Mouse (Mus musculus) heart, embryonic 12.5 days (tissue): ENCODE data around the gene Tgfb1. TPM values are rescaled to one million over a fixed set of nuclear protein-coding genes. Genes with fewer than 3 reads are reported as not detected.
A peak's percentile ranks its signal among the peaks of the same experiment; 100 is the strongest.

Experiments
- ATAC-seq: fragments of 200-750 bp; cut with Nextera tagmentation; 2 replicates; pipeline ENCODE4 v1.8.0; 2017; ENCODE audit warnings: moderate TSS enrichment, moderate library complexity; ENCODE audit not compliant: insufficient number of reproducible peaks, low FRiP score
- H3K27ac ChIP-seq: fragments of 300-500 bp; sonication (generic); 2 replicates; pipeline ENCODE4 v1.5.1; 2016; ENCODE audit warnings: mild to moderate bottlenecking, moderate library complexity; ENCODE audit not compliant: poor library complexity, severe bottlenecking
- H3K27me3 ChIP-seq: fragments of 300-500 bp; sonication (generic); replicated peaks from 2 replicates; pipeline ENCODE4 v1.6.1; 2016; ENCODE audit warnings: mild to moderate bottlenecking, moderate library complexity
- H3K36me3 ChIP-seq: fragments of 300-500 bp; sonication (generic); 2 replicates; pipeline ENCODE4 v1.6.1; 2016; ENCODE audit warnings: mild to moderate bottlenecking, moderate library complexity
- H3K4me1 ChIP-seq: fragments of 300-500 bp; sonication (generic); replicated peaks from 2 replicates; pipeline ENCODE4 v1.6.1; 2016; ENCODE audit warnings: mild to moderate bottlenecking
- H3K4me2 ChIP-seq: fragments of 300-500 bp; sonication (generic); 2 replicates; pipeline ENCODE4 v1.6.1; 2016; ENCODE audit warnings: mild to moderate bottlenecking, moderate library complexity
- H3K4me3 ChIP-seq: fragments of 300-500 bp; sonication (generic); 2 replicates; pipeline ENCODE4 v1.5.1; 2016; ENCODE audit warnings: mild to moderate bottlenecking
- H3K9ac ChIP-seq: fragments of 300-500 bp; sonication (generic); 2 replicates; pipeline ENCODE4 v1.6.1; 2016; ENCODE audit warnings: mild to moderate bottlenecking, moderate library complexity
- H3K9me3 ChIP-seq: fragments of 300-500 bp; sonication (generic); replicated peaks from 2 replicates; pipeline ENCODE4 v1.6.1; 2016; ENCODE audit warnings: mild to moderate bottlenecking, moderate library complexity
- WGBS: fragments of 180-500 bp; shearing (Covaris S2); methylation state at CpG from one replicate; pipeline ENCODE4 v1.1.7; 2016; 5-methylcytosine and 5-hydroxymethylcytosine counted together
- polyA plus RNA-seq: library from polyadenylated mRNA; unstranded; fragments of >200 nt; fragmentation: Nextera tagmentation; extraction: Ambion mirVana; gene quantifications from 2 replicates; pipeline ENCODE4 v1.2.1, GENCODE M21; 2016

Gene Tgfb1
- polyA plus RNA-seq, 1 experiment from 2014 or later = 5.1 TPM

GRCm38 (mm10) chr7:25705801-25706251, 19.0 kb downstream of the Tgfb1 start:
- Histone ChIP-seq H3K4me2 (no peak overlapping the region), H3K9me3 (peaks cover 10% of the 10 kb centered on the region; the same call in 1 of the 2 replicates), H3K4me3 (no peak overlapping the region), H3K27ac (peak overlapping the region; percentile 62), H3K36me3 (peaks cover 16% of the 10 kb centered on the region), H3K9ac (no peak overlapping the region), H3K4me1 (peaks cover 65% of the 10 kb centered on the region), H3K27me3 (no peaks in the 10 kb centered on the region)
- ATAC-seq = no peak
- 48% methylated on average over 6 of the region's 6 CpGs for WGBS

GRCm38 (mm10) chr7:25706578-25707170, 19.9 kb downstream of the Tgfb1 start:
- no peak overlapping the region for H3K9ac ChIP-seq
- peaks cover 8% of the 10 kb centered on the region for H3K36me3 ChIP-seq
- WGBS = 38% methylated on average over 7 of the region's 7 CpGs
- no peak overlapping the region for H3K4me3 ChIP-seq
- no peak for ATAC-seq
- H3K9me3 ChIP-seq = peaks cover 7% of the 10 kb centered on the region; the same call in 1 of the 2 replicates
- no peaks in the 10 kb centered on the region for H3K27me3 ChIP-seq
- no peak overlapping the region for H3K4me2 ChIP-seq
- H3K4me1 ChIP-seq = peaks cover 73% of the 10 kb centered on the region
- H3K27ac ChIP-seq = peak overlapping the region; percentile 62

GRCm38 (mm10) chr7:25707581-25708292, 20.9 kb downstream of the Tgfb1 start:
- WGBS = 47% methylated on average over 15 of the region's 15 CpGs
- Histone ChIP-seq H3K27ac (peak overlapping the region; percentile 62), H3K4me3 (no peak overlapping the region), H3K4me1 (peaks cover 84% of the 10 kb centered on the region), H3K4me2 (peak overlapping the region; percentile 17), H3K36me3 (peaks cover 5% of the 10 kb centered on the region), H3K9me3 (no peaks in the 10 kb centered on the region), H3K9ac (peak overlapping the region; percentile 34; the same call in 1 of the 2 replicates), H3K27me3 (no peaks in the 10 kb centered on the region)
- ATAC-seq = peak; percentile 30

GRCm38 (mm10) chr7:25709961-25710360, 23.2 kb downstream of the Tgfb1 start:
- Histone ChIP-seq H3K4me2 (peak overlapping the region; percentile 60), H3K27me3 (no peaks in the 10 kb centered on the region), H3K9me3 (no peaks in the 10 kb centered on the region), H3K4me1 (peaks cover 66% of the 10 kb centered on the region), H3K36me3 (peaks cover 28% of the 10 kb centered on the region), H3K27ac (peak overlapping the region; percentile 79), H3K9ac (peak overlapping the region; percentile 66), H3K4me3 (peak overlapping the region; percentile 21; the same call in 1 of the 2 replicates)
- 17% methylated on average over 12 of the region's 12 CpGs for WGBS
- ATAC-seq = no peak

- peak overlapping the region; percentile 60 for H3K4me2 ChIP-seq
- H3K36me3 ChIP-seq = peaks cover 34% of the 10 kb centered on the region
- no peaks in the 10 kb centered on the region for H3K9me3 ChIP-seq
- peak; percentile 40 for ATAC-seq
- WGBS = 3% methylated on average over 6 of the region's 7 CpGs
- H3K9ac ChIP-seq = peak overlapping the region; percentile 66
- H3K4me3 ChIP-seq = peak overlapping the region; percentile 21
- H3K27ac ChIP-seq = peak overlapping the region; percentile 79
- H3K27me3 ChIP-seq = no peaks in the 10 kb centered on the region
- peaks cover 60% of the 10 kb centered on the region for H3K4me1 ChIP-seq
Measured at GRCm38 (mm10) chr7:25710519-25711130, 23.8 kb downstream of the Tgfb1 start.

- peaks cover 40% of the 10 kb centered on the region for H3K36me3 ChIP-seq
- no peak overlapping the region for H3K4me2 ChIP-seq
- 52% methylated on average over 5 of the region's 5 CpGs for WGBS
- no peak overlapping the region for H3K9ac ChIP-seq
- H3K4me3 ChIP-seq = no peak overlapping the region
- no peaks in the 10 kb centered on the region for H3K27me3 ChIP-seq
- no peak for ATAC-seq
- H3K4me1 ChIP-seq = peaks cover 54% of the 10 kb centered on the region
- H3K27ac ChIP-seq = peak overlapping the region; percentile 79
- H3K9me3 ChIP-seq = no peaks in the 10 kb centered on the region
Measured at GRCm38 (mm10) chr7:25711165-25711564, 24.4 kb downstream of the Tgfb1 start.

GRCm38 (mm10) chr7:25711731-25712197, 25.0 kb downstream of the Tgfb1 start:
- Histone ChIP-seq H3K27ac (peak overlapping the region; percentile 79), H3K36me3 (peaks cover 43% of the 10 kb centered on the region), H3K4me1 (peaks cover 48% of the 10 kb centered on the region), H3K4me2 (peak overlapping the region; percentile 4; the same call in 1 of the 2 replicates), H3K4me3 (no peak overlapping the region), H3K27me3 (no peaks in the 10 kb centered on the region), H3K9ac (peak overlapping the region; percentile 48; the same call in 1 of the 2 replicates), H3K9me3 (no peaks in the 10 kb centered on the region)
- 4% methylated on average over 7 of the region's 7 CpGs for WGBS
- peak; percentile 67 for ATAC-seq

- no peak overlapping the region for H3K4me3 ChIP-seq
- no peaks in the 10 kb centered on the region for H3K9me3 ChIP-seq
- peaks cover 42% of the 10 kb centered on the region for H3K4me1 ChIP-seq
- H3K9ac ChIP-seq = no peak overlapping the region
- peak overlapping the region; percentile 79 for H3K27ac ChIP-seq
- H3K27me3 ChIP-seq = no peaks in the 10 kb centered on the region
- WGBS = 84% methylated on average over 9 of the region's 9 CpGs
- no peak for ATAC-seq
- H3K4me2 ChIP-seq = no peak overlapping the region
- peaks cover 43% of the 10 kb centered on the region for H3K36me3 ChIP-seq
Measured at GRCm38 (mm10) chr7:25712801-25713200, 26.0 kb downstream of the Tgfb1 start.

GRCm38 (mm10) chr7:25714581-25714980, 27.8 kb downstream of the Tgfb1 start:
- 87% methylated on average over 8 of the region's 8 CpGs for WGBS

GRCm38 (mm10) chr7:25715731-25716271, 29.0 kb downstream of the Tgfb1 start:
- peaks cover 34% of the 10 kb centered on the region for H3K4me1 ChIP-seq
- H3K27me3 ChIP-seq = no peaks in the 10 kb centered on the region
- H3K4me3 ChIP-seq = no peak overlapping the region
- H3K27ac ChIP-seq = no peak overlapping the region
- H3K9me3 ChIP-seq = no peaks in the 10 kb centered on the region
- peaks cover 50% of the 10 kb centered on the region for H3K36me3 ChIP-seq
- H3K4me2 ChIP-seq = no peak overlapping the region
- ATAC-seq = no peak
- WGBS = 93% methylated on average over 22 of the region's 22 CpGs
- H3K9ac ChIP-seq = no peak overlapping the region

More at GRCm38 (mm10) chr7:25714581-25714980, 27.8 kb downstream of the Tgfb1 start:
- Histone ChIP-seq H3K27ac (no peak overlapping the region), H3K9ac (no peak overlapping the region), H3K9me3 (no peaks in the 10 kb centered on the region), H3K4me2 (no peak overlapping the region), H3K4me1 (peaks cover 46% of the 10 kb centered on the region), H3K27me3 (no peaks in the 10 kb centered on the region), H3K4me3 (no peak overlapping the region), H3K36me3 (peaks cover 43% of the 10 kb centered on the region)
- ATAC-seq = no peak

GRCm38 (mm10) chr7:25717478-25717877, 30.7 kb downstream of the Tgfb1 start:
- Histone ChIP-seq H3K4me1 (peaks cover 17% of the 10 kb centered on the region), H3K9me3 (no peaks in the 10 kb centered on the region), H3K4me2 (peak overlapping the region; percentile 93; the same call in 1 of the 2 replicates), H3K4me3 (peak overlapping the region; percentile 61; the same call in 1 of the 2 replicates), H3K27me3 (no peaks in the 10 kb centered on the region), H3K36me3 (peaks cover 61% of the 10 kb centered on the region), H3K27ac (no peak overlapping the region), H3K9ac (no peak overlapping the region)
- ATAC-seq = no peak
- 93% methylated on average over 3 of the region's 3 CpGs for WGBS
